Mouse (Mus musculus) CD4-positive naive resting alpha-beta T cell, adult 76 days (primary cell): ENCODE measurements around the gene AU040320. TPM values are rescaled to one million over a fixed set of nuclear protein-coding genes. Genes with fewer than 3 reads are reported as not detected.

ENCODE experiments used
- total RNA-seq: library from RNA; stranded (reverse); gene quantifications from one replicate; pipeline ENCODE4 v1.2.4, GENCODE M21; 2023

Gene AU040320
- 50.2 TPM for total RNA-seq

DNA sequence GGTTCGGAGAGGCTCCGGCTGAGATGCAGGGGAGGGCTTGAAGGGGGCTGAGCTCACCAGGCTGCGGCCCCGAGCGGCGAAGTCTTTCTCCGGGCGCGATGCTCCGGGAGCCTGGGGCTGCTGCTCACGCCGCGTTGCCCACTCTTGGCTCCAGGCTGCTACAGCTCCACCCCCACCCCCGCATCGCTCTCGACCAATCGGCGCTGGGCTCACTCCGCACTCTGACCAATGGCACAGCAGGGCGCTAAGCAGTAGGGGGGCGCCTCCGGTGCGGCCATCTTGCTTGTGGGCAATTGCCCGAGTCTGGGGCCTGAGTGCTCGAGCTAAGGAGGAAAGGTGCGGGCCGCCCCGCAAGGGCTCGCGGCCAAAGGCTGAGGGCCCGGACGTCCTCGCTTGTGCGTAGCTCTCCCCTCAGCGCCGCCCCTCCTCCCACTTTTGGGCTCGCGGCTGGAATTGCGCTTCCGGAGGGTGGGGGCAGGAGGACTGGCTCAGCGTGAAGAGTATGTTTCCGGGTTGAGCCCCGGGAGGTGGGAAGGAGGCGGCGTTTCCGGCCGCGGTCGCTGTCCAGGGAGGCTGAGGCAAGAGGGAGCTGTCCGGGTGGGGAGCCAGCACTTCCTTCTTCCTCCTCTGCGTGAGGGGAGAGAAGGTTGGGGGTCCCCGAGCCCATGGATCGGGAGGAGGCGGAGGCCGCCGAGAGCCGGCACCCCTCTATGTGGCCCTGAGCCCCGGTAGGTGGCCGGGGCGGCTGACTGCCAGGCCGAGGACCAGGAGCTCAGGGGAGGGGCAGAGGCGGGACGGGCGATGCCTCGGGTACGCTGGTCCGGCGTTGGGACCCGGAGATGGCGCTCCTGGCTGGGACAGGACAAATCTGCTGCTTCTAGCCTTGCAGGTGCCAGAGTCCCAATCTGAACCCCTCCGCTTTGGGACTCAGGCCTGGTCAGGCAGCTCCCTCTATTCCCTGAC is at the start of gene AU040320, which contains the start of gene Ncdn:
Gene AU040320 (plus strand): TSS at position 277 of the 963 bp plus-strand sequence.
Gene Ncdn (minus strand): TSS at position 171 of the 963 bp plus-strand sequence.

DNA sequence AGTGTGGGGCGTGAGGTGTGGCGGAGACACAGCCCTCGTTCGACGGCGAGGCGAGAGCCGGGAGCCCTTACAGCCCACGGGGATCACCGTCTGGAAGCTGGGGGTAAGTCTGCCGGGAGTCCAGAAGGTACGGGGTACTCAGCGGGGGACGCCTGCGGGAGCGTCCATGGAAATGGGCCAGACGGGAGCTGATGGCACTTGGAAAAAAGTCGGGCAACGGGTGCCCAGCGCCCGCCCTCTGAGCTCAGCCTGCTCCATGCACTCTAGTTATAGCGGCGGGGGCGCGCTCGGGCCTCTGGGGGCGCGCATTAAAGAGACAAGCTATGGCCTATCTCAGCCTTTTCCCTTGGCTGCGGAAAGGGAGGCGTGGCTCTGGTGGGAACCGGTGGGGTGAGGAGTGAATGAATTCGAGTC is 17.3 kb upstream of the AU040320 start, which contains the start of gene Tfap2e:
Gene Tfap2e (minus strand): TSS at position 240 of the 414 bp plus-strand sequence.

Other genes starting within 250 kb of the AU040320 start
- gene Ago4, start 220.1 kb upstream of the AU040320 start, total RNA-seq: 0.50 TPM
- gene Clspn, start 196.6 kb upstream of the AU040320 start, total RNA-seq: 13.7 TPM
- 0.38 TPM for gene 5730409E04Rik, start 143.7 kb upstream of the AU040320 start, total RNA-seq
- gene Psmb2, start 75.9 kb upstream of the AU040320 start, total RNA-seq: 86.8 TPM
- not detected for gene Tfap2e, start 17.3 kb upstream of the AU040320 start, total RNA-seq
- gene Ncdn, start 106 bp upstream of the AU040320 start, total RNA-seq: 34.6 TPM
- gene Zmym4, start 214.6 kb downstream of the AU040320 start, total RNA-seq: 45.2 TPM